Mouse (Mus musculus): Measurements from ENCODE around the gene Tmod3. TPM values are rescaled to one million over a fixed set of nuclear protein-coding genes. Genes with fewer than 3 reads are reported as not detected.

Tmod3 gene
- total RNA-seq, 2 experiments from 2014 or later: 51.5 to 61.4 TPM

Other genes with a start within 250 kb of the Tmod3 start
- gene Bcl2l10, start 211.9 kb downstream of the Tmod3 start, total RNA-seq (2021): under 1 TPM in 1 of 2 experiments, not detected in 1; 0.31 TPM
- 10 to 100 TPM; 40.6 to 42.1 TPM for gene Mapk6, start 149.7 kb downstream of the Tmod3 start, total RNA-seq (2021)
- 10 to 100 TPM; 23.6 to 23.7 TPM for gene Leo1, start 118.1 kb downstream of the Tmod3 start, total RNA-seq (2021)
- 100 to 1,000 TPM; 420 to 434 TPM for gene Tmod2, start 51.7 kb upstream of the Tmod3 start, total RNA-seq (2021)
- gene Lysmd2, start 66.1 kb upstream of the Tmod3 start, total RNA-seq (2021): 10 to 100 TPM; 56.9 to 57.2 TPM
- 100 to 1,000 TPM; 317 to 325 TPM for gene Scg3, start 124.4 kb upstream of the Tmod3 start, total RNA-seq (2021)
- 1 to 10 TPM; 1.2 to 1.5 TPM for gene Bmp5, start 215.7 kb upstream of the Tmod3 start, total RNA-seq (2021)